Mouse (Mus musculus) spleen, adult 12 weeks (tissue): Measurements from ENCODE around the gene Gm5134.

Source experiments
- DNase-seq: peaks from one replicate; pipeline ENCODE4 v3.0.0; 2022; ENCODE audit warnings: low spot score

The Gm5134 gene

GRCm38 (mm10) chr10:75939481-75940234 is 14.7 kb upstream of the Gm5134 start:
- peak; percentile 70 for DNase-seq

GRCm38 (mm10) chr10:75940520-75940919 is 13.8 kb upstream of the Gm5134 start, which contains the start of gene Gm867:
Gene Gm867 (minus strand): TSS chr10:75940672.
- no peak for DNase-seq

- DNase-seq, result no peak
Observed at GRCm38 (mm10) chr10:75941042-75941824, 13.1 kb upstream of the Gm5134 start.

DNA sequence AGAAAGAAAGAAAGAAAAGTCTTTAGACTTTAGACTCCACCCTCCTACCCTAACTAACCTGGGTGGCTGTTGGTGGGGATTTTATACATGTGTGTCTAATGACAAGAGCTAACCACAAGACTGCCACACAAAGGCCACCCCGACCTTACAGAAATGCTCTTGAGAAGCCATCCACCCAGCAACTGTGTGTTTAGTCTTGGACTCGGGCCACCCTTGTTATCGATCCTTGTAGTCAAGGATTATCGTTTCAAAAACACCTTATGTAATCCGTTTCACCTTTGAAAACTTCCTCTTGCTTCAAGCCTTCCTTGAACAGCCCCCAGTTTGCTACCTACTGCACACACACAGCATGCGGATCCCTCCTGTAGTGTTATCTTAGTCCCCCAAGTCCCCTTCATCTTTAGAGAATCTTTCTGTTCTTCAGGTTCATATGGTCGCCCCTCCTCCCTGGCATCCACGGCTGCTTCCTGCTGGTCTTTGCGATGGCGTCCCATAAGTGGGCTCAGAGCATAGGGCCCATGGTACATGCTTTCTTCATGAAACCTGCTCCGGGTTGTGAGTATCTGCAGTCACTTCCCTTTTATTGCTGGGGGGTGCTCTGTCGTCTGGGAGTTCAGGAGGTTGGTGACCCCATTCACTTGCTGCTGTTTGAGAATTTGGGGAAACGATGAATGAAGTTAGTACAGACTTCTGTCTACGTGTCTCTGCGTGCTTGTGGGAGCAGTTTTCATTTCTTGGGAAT is 11.4 kb upstream of the Gm5134 start, which contains the start of gene Vpreb3:
Gene Vpreb3, plus strand, starts transcription at position 322 of the 742 bp plus-strand sequence.
- DNase-seq, result no peak

DNA sequence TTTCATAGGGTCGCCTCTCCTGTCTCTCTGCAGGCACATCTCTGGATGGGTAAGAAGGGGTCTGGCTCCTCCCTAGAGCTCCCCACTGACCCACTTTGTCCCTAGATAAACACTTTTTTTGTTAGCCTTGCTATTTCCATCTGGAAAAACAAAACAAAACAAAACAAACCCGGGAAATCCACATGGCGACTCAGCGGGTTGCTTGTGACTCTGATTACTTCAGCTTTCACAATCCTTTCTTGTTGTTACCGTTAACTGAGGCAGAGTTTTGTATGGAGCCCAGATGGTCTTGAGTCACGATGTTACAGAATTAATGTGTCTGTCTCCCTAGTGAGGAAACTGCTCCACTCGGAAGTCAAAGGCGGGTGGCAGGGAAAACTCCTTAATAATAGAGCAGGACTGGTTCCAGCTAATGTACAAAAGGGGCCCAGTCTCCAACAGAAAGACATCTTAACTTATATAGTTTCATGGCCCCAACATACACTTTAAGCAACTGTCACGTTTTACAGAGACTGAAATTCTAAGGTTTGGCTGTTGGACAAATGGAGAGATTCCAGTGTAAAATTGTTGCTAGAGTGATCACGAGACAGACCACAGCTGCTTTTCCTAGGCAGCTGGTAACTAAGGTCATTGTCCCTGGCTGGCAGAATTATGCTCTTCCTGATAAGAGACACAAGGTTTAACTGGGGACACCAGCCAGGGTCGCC is 10.1 kb upstream of the Gm5134 start:
- no peak for DNase-seq

- DNase-seq, result no peak
Observed at GRCm38 (mm10) chr10:75945213-75945612, 9.1 kb upstream of the Gm5134 start.

GRCm38 (mm10) chr10:75945896-75946295 is 8.4 kb upstream of the Gm5134 start:
- no peak for DNase-seq

GRCm38 (mm10) chr10:75948079-75948478 is 6.2 kb upstream of the Gm5134 start:
- DNase-seq, result no peak

GRCm38 (mm10) chr10:75949053-75950045 is 5.0 kb upstream of the Gm5134 start:
- no peak for DNase-seq

DNA sequence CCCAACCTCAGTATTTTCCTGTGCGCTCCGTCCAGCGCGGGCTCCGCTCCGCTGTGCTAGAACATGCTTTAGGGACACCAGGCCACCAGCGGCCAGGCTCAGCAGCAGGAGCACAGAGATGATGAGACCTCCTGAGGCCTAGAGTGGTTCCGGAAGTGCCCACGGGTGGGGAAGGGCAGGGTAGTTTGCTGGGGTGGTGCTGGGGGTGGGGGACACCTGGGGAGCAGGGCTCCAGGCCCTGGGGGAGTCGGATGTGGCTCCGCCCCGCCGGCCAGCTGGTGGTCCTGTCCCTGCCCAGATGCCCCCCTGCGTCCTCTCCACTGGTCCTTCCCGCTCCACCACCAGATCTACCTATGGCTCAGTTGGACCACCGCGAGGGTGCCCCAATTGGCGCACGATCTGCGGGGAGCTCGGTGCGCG is 3.5 kb upstream of the Gm5134 start:
- DNase-seq, result no peak

- DNase-seq, result peak; percentile 59
Observed at GRCm38 (mm10) chr10:75951424-75952050, 2.8 kb upstream of the Gm5134 start.

DNA sequence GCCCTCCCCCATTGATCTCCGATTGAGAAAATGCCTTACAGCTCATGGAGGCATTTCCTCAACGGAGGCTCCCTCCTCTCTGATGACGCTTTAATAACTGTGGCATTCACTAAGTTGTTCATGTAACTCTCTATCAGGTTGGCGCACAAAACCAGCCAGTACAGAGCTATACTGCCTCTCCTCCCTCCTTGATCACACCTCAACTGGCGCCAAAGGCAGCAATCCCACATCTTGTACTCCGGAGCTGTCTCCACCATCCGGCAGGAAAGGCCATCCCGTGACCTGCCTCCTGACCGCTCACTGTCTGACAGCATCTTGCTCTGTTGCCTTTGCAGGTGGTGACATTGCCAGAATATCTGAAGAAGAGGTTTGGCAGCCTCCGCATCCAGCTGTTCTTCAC is 19.5 kb downstream of the Gm5134 start:
- DNase-seq, result no peak

GRCm38 (mm10) chr10:75975216-75975615 is 20.9 kb downstream of the Gm5134 start:
- DNase-seq, result no peak

- DNase-seq, result no peak
Observed at GRCm38 (mm10) chr10:75978119-75978834, 24.0 kb downstream of the Gm5134 start.

DNA sequence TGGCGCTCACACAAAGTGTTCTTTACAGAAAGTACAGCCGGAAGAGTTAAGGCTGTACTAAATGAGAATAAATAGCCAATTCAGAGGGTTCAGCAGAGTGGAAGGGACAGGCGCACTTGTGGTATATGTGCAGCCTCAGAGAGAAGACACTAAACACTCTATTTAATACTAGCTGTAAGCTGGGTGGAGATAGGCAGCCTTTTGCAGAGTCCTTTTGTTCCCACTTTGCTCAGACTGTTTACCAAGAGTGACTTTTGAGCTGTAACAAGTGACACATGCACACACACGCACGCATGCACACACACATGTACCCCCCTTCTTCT is 24.5 kb downstream of the Gm5134 start:
- DNase-seq, result no peak

DNA sequence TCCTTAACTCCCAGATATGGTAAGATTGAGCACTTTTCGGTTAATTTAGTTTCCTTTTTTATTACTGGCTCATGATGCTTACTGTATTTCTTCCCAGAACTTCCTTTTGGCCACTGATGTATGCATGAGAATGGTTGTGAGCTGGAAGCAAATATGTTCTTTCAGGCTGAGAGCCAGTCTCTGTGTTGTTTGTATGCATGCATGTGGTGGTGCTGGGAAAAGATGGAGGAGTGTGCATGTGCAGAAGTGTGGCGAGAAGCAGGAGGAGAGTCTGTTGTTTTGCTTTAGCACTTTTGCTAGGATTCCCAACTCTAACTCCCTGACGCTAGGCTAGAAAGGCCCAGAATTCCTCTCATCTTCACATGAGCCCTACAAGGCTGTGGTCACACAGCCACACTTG is 25.1 kb downstream of the Gm5134 start:
- no peak for DNase-seq

GRCm38 (mm10) chr10:75990430-75991042 is 36.2 kb downstream of the Gm5134 start:
- DNase-seq, result no peak

GRCm38 (mm10) chr10:75993616-75994240 is 39.4 kb downstream of the Gm5134 start:
- DNase-seq, result no peak
